Mouse (Mus musculus) liver, adult 2 months (tissue): ENCODE measurements around the gene Rprm.

Experiments
- CTCF ChIP-seq: fragments of 200-500 bp; IDR thresholded peaks from 2 replicates; pipeline ENCODE4 v1.5.1; 2011; ENCODE audit warnings: low read depth, low read length, control low read depth
- POLR2A ChIP-seq: fragments of 200-500 bp; IDR thresholded peaks from 2 replicates; pipeline ENCODE4 v1.6.1; 2011; ENCODE audit warnings: low read length, control low read depth; ENCODE audit not compliant: insufficient read depth; ENCODE audit errors: extremely low read depth

DNA sequence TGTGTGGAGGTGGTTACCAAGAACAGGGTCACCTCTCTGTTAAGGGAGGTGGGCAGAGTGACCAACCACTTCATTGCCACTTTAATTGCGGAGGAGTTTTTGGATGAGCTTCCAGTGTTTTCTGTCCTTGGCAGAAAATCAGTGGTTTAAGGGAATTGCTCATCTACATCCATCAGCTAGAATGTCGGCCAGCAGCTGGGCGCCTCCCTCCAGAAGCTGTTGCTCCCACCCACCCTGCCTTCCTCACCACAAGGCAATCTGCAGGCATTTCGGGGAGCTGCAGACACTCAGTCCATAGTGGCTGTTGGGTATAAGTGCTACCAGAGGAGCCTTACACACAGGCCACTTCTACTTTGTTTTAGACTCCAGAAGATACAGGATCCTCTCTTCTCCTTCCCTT, 902 bp upstream of the Rprm start:
- TF ChIP-seq CTCF, result no peak
- no peak for TF ChIP-seq POLR2A
